ENCODE assay signal across 14 mouse cellular contexts in the genomic region with DNA sequence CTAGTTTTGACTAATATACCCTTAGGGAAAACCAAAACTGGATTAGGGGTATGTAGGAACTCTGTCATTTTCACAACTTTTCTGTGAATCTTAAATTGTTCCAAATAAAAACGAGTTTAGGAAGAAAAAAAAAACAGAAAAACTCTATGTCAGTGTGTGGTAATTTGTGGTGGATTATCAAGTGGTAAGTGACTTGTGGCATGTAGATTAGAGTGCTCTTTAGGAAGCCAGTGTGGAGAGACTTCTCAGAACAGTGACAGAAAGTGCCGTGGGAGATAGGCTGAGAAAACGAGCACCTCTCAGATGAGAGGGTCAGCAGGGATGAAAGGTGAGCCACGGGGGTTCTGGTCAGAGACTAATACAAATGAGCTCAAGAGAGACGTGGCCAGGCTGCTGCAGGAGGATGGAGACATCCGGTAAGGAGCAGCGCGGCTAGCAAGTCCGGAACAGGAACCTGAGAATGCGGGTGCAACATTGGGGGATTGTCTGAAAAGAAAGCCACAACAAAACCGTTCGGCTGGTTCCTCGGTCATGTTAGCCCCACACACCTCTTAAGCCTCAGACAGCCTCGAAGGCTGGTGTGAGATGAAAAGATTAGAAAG.
DNase-seq lines count a peak whose midpoint lies in the region; ATAC-seq and TF ChIP-seq lines count a peak whose summit lies in the region.
"Had no signal": no experiment of that assay in that cellular context is flagged by ENCODE, and none has a peak within 500 bp of the region (broad histone marks: within the 10 kb centered on the region; RNA-seq: fewer than 3 reads in every experiment).

No protein-coding gene starts in this region.

- ATAC-seq in lung, embryonic 14.5 days (ENCODE audit: insufficient read depth), result no peak
- peak; percentile 76 for ATAC-seq in common myeloid progenitor, adult 5-6 weeks (replicated peaks; ENCODE audit: low read depth, poor library complexity, severe bottlenecking)
- peak; percentile 51 for ATAC-seq in inflammation-experienced regulatory T-cells, adult 6 months
- ATAC-seq: forebrain, postnatal 0 days; hindbrain, embryonic 16.5 days had no signal

- no peak overlapping the region for H3K4me3 ChIP-seq in lung, embryonic 14.5 days (ENCODE audit: low read depth, low read length)
- H3K4me3 ChIP-seq: limb, embryonic 13.5 days had no signal

- no peak overlapping the region for H3K27ac ChIP-seq in lung, embryonic 14.5 days (ENCODE audit: low read depth)
- H3K27ac ChIP-seq: limb, embryonic 13.5 days had no signal

- H3K36me3 ChIP-seq in lung, embryonic 14.5 days (ENCODE audit: insufficient read depth), result no peaks in the 10 kb centered on the region
- H3K36me3 ChIP-seq: limb, embryonic 13.5 days had no signal

- WGBS in lung, embryonic 14.5 days, result 9% methylated on average over 14 of the region's 14 CpGs

- DNase-seq in lung, embryonic 14.5 days, result peak; percentile 33
- no peak for DNase-seq in lung, postnatal 36 days
- DNase-seq in natural killer cell, adult 2 months (ENCODE audit: low spot score in 2 of 2), result peak; percentile 44 to 62
- DNase-seq in testis, postnatal 10 days (ENCODE audit: low spot score), result no peak
- no peak for DNase-seq in gastrocnemius, postnatal 36 days
- DNase-seq: adrenal gland, postnatal 36 days; cerebellum, adult 9-11 months; forebrain, postnatal 0 days; layer of hippocampus, adult 9-11 months; right cerebral cortex, postnatal 4 days had no signal

- TF ChIP-seq CTCF in lung, embryonic 14.5 days (IDR thresholded peaks at IDR 0.05; ENCODE audit: low read depth), result no peak

- peak overlapping the region; percentile 19 for H3K4me2 ChIP-seq in lung, embryonic 14.5 days
- H3K4me2 ChIP-seq: limb, embryonic 13.5 days had no signal

- intact Hi-C loops in gastrocnemius, postnatal 36 days (cut with DNase I), result no loop called here

- no peak overlapping the region for H3K9ac ChIP-seq in lung, embryonic 14.5 days
- H3K9ac ChIP-seq: forebrain, postnatal 0 days; limb, embryonic 13.5 days had no signal

- no peaks in the 10 kb centered on the region for H3K9me3 ChIP-seq in lung, embryonic 14.5 days (ENCODE audit: low read depth, low read length)
- H3K9me3 ChIP-seq: limb, embryonic 13.5 days had no signal

- H3K4me1 ChIP-seq in lung, embryonic 14.5 days (ENCODE audit: insufficient read depth), result 0 out of 2 replicates have a peak, but pooled peaks cover 3% of the 10 kb centered on the region
- H3K4me1 ChIP-seq: limb, embryonic 13.5 days had no signal

- no peaks in the 10 kb centered on the region for H3K27me3 ChIP-seq in lung, embryonic 14.5 days (ENCODE audit: insufficient read depth, low read length)
- H3K27me3 ChIP-seq: limb, embryonic 13.5 days had no signal

Comparison
In these comparisons a context has a peak if more than half of its experiments do, and no peak if none do; other contexts are left out.
1. DNase-seq: peak in lung, embryonic 14.5 days (single experiment) and natural killer cell, adult 2 months (2 of 2); none in lung, postnatal 36 days (single experiment), testis, postnatal 10 days (single experiment) and gastrocnemius, postnatal 36 days (0 of 2).